Mouse (Mus musculus): Measurements from ENCODE around the gene Ttll5.

Ttll5 gene

DNA sequence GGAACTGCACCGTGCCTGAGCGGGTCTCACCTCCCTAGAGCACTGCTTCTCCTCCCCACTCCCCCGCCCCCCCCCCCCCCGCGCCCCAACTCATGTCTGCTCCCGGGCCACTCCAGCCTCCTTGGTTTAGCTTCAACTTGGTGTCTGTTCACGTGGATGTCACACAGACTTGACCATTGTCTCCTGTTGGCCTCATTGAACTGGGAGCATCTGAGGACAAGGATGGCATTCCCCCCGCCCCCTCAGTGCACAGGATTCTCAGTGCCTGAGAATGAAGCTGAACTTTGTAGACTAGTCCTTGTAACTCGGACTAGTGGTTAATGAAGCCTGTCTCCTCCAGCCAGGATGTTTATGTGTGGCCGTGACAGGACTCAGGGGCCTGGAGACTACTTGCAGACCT, 281.1 kb downstream of the Ttll5 start:
- no peak for DNase-seq

GRCm38 (mm10) chr12:86106086-86106485, 281.6 kb downstream of the Ttll5 start:
- DNase-seq: peak in 1 of 2 experiments; percentile 21

GRCm38 (mm10) chr12:86107645-86108044, 283.2 kb downstream of the Ttll5 start:
- peak; percentile 60 to 72 for DNase-seq

GRCm38 (mm10) chr12:86109531-86109930, 285.1 kb downstream of the Ttll5 start:
- DNase-seq: no peak

GRCm38 (mm10) chr12:86110637-86111036, 286.2 kb downstream of the Ttll5 start:
- peak; percentile 60 to 69 for DNase-seq

Data from cerebellum, postnatal 10 days (tissue).